Mouse (Mus musculus) C2C12 (cell line): Measurements from ENCODE around the gene Fli1.

ENCODE experiments used
- CEBPB ChIP-seq: IDR thresholded peaks from one replicate; pipeline ENCODE4 v1.6.1; 2011; ENCODE audit warnings: low read depth, mild to moderate bottlenecking, control low read depth, moderate library complexity
- CTCF ChIP-seq: IDR thresholded peaks from one replicate; pipeline ENCODE4 v1.5.1; 2011; ENCODE audit not compliant: control insufficient read depth, insufficient read depth, insufficient read length
- FOSL1 ChIP-seq: IDR thresholded peaks from one replicate; pipeline ENCODE4 v1.8.0; 2011; ENCODE audit warnings: mild to moderate bottlenecking, low read length; ENCODE audit not compliant: poor library complexity, insufficient read depth, severe bottlenecking
- MAX ChIP-seq: IDR thresholded peaks from one replicate; pipeline ENCODE4 v1.6.1; 2011; ENCODE audit warnings: mild to moderate bottlenecking, control low read depth
- MYOD1 ChIP-seq: IDR thresholded peaks from one replicate; pipeline ENCODE4 v1.6.1; 2011; ENCODE audit warnings: low read depth; ENCODE audit not compliant: control insufficient read depth, insufficient read length
- MYOG ChIP-seq: IDR thresholded peaks from one replicate; pipeline ENCODE4 v1.6.1; 2011; ENCODE audit not compliant: control insufficient read depth, insufficient read length; ENCODE audit errors: extremely low read depth
- USF1 ChIP-seq: IDR thresholded peaks from one replicate; pipeline ENCODE4 v1.6.1; 2011; ENCODE audit warnings: low read depth, mild to moderate bottlenecking, control low read depth, moderate library complexity

DNA sequence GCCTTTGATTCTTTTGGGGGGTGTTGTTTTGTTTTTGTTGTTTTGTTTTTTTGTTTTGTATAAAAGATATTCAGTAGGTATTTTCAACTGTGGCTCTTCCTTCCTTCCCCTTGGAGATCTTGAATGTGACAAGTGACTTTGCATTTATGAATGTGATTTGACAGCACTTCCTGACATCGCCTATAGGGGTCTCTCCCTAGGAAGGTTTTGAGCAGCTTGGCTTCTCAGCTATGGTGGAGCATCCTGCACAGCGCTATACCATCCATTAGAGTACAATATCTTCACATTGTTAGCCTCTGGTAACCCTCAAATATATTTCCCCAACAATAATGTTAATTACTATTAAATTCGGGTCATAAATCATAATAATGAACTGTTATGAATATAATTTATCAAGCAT, 96.9 kb downstream of the Fli1 start:
- TF ChIP-seq CTCF (no peak), MAX (no peak), USF1 (no peak), CEBPB (no peak), MYOD1 (no peak), MYOG (no peak), FOSL1 (no peak)
